Comparison of ENCODE assay signal across 8 mouse cellular contexts in genomic region chr16:13819394-13819743, GRCm38 (mm10). TPM values are rescaled to one million over a fixed set of nuclear protein-coding genes. Genes with fewer than 3 reads are reported as not detected.
DNase-seq lines count a peak whose midpoint lies in the region; ATAC-seq lines count a peak whose summit lies in the region.

No protein-coding gene starts in this region.

- ATAC-seq in lung, embryonic 16.5 days (ENCODE audit: low read depth) = peak; percentile 46
- ATAC-seq in embryonic facial prominence, embryonic 15.5 days (ENCODE audit: insufficient number of reproducible peaks, low FRiP score, low TSS enrichment, low read depth) = peak; percentile 51
- ATAC-seq in neutrophil, adult 5-6 weeks (ENCODE audit: extremely low read depth, insufficient number of reproducible peaks, low FRiP score, poor library complexity, severe bottlenecking) = peak; percentile 4; the same call in 1 of the 2 replicates

- H3K4me1 ChIP-seq in lung, embryonic 16.5 days (replicated peaks; ENCODE audit: control insufficient read depth, insufficient read depth, low read length) = peaks cover 13% of the 10 kb centered on the region
- H3K4me1 ChIP-seq in embryonic facial prominence, embryonic 15.5 days = peaks cover 25% of the 10 kb centered on the region
- peaks cover 17% of the 10 kb centered on the region for H3K4me1 ChIP-seq in limb, embryonic 10.5 days

- no peak for DNase-seq in lung, adult 18-20 months
- no peak for DNase-seq in limb, embryonic 10.5 days (ENCODE audit: low spot score)
- no peak for DNase-seq in gastrocnemius, postnatal 14 days
- no peak for DNase-seq in kidney, postnatal 36 days
- DNase-seq in kidney, postnatal 10 days = no peak

- H3K9ac ChIP-seq in lung, embryonic 16.5 days (ENCODE audit: low read length) = peak overlapping the region; percentile 94
- H3K9ac ChIP-seq in embryonic facial prominence, embryonic 15.5 days = peak overlapping the region; percentile 85

- 0 out of 2 replicates have a peak, but pooled peaks cover 2% of the 10 kb centered on the region for H3K36me3 ChIP-seq in lung, embryonic 16.5 days (ENCODE audit: control insufficient read depth, insufficient read depth, low read length)
- H3K36me3 ChIP-seq in embryonic facial prominence, embryonic 15.5 days = peaks cover 16% of the 10 kb centered on the region
- peaks cover 35% of the 10 kb centered on the region for H3K36me3 ChIP-seq in limb, embryonic 10.5 days

- no peaks in the 10 kb centered on the region for H3K27me3 ChIP-seq in lung, embryonic 16.5 days (ENCODE audit: control insufficient read depth, insufficient read depth, low read depth, low read length)
- no peaks in the 10 kb centered on the region for H3K27me3 ChIP-seq in embryonic facial prominence, embryonic 15.5 days
- no peaks in the 10 kb centered on the region for H3K27me3 ChIP-seq in limb, embryonic 10.5 days (ENCODE audit: low read depth, poor library complexity, severe bottlenecking)

- intact Hi-C loops in gastrocnemius, postnatal 14 days (cut with DNase I; ENCODE audit: low total_unique reads) = no loop called here

- 0% methylated on average over 36 of the region's 36 CpGs for WGBS in lung, embryonic 16.5 days
- under 1% methylated on average over 36 of the region's 36 CpGs for WGBS in embryonic facial prominence, embryonic 15.5 days
- WGBS in limb, embryonic 10.5 days = under 1% methylated on average over 36 of the region's 36 CpGs

- peak overlapping the region; percentile 90 for H3K4me3 ChIP-seq in lung, embryonic 16.5 days (ENCODE audit: low read length)
- peak overlapping the region; percentile 88 for H3K4me3 ChIP-seq in embryonic facial prominence, embryonic 15.5 days (replicated peaks)
- peak overlapping the region; percentile 79 for H3K4me3 ChIP-seq in limb, embryonic 10.5 days

- peak overlapping the region; percentile 85 for H3K27ac ChIP-seq in lung, embryonic 16.5 days (ENCODE audit: low read length)
- peak overlapping the region; percentile 97 for H3K27ac ChIP-seq in embryonic facial prominence, embryonic 15.5 days (replicated peaks)
- H3K27ac ChIP-seq in limb, embryonic 10.5 days = peak overlapping the region; percentile 94

- H3K4me2 ChIP-seq in lung, embryonic 16.5 days (ENCODE audit: low read depth, low read length) = peak overlapping the region; percentile 68
- peak overlapping the region; percentile 53 for H3K4me2 ChIP-seq in embryonic facial prominence, embryonic 15.5 days (replicated peaks)

- H3K9me3 ChIP-seq in lung, embryonic 16.5 days (ENCODE audit: control insufficient read depth, low read length) = no peaks in the 10 kb centered on the region
- H3K9me3 ChIP-seq in embryonic facial prominence, embryonic 15.5 days (replicated peaks) = no peaks in the 10 kb centered on the region
- no peaks in the 10 kb centered on the region for H3K9me3 ChIP-seq in limb, embryonic 10.5 days (replicated peaks)

RNA-seq across cellular contexts. Expression of gene Ntan1, which starts 0.7 kb away (rescaled TPM):
- polyA plus RNA-seq in lung, embryonic 16.5 days (2015; fragmentation: Nextera tagmentation; extraction: Ambion mirVana) = 163 and 166 TPM in 2 replicates
- 187 and 201 TPM in 2 replicates for polyA plus RNA-seq in embryonic facial prominence, embryonic 15.5 days (2015; fragmentation: Nextera tagmentation; extraction: Ambion mirVana)
- polyA plus RNA-seq in limb, embryonic 10.5 days (2016; fragmentation: Nextera tagmentation; extraction: Ambion mirVana) = 110 and 144 TPM in 2 replicates
- 55.7 and 61.1 TPM in 2 replicates for total RNA-seq in neutrophil, adult 5-6 weeks (2017)
- 10 to 100 TPM; 34.1 to 38.6 TPM for total RNA-seq in gastrocnemius, postnatal 14 days (2021)

RNA-seq across cellular contexts. Expression of gene Rrn3, which starts 38.9 kb away (rescaled TPM):
- polyA plus RNA-seq in lung, embryonic 16.5 days (2015; fragmentation: Nextera tagmentation; extraction: Ambion mirVana) = 52.5 and 56.0 TPM in 2 replicates
- 59.5 and 59.6 TPM in 2 replicates for polyA plus RNA-seq in embryonic facial prominence, embryonic 15.5 days (2015; fragmentation: Nextera tagmentation; extraction: Ambion mirVana)
- polyA plus RNA-seq in limb, embryonic 10.5 days (2016; fragmentation: Nextera tagmentation; extraction: Ambion mirVana) = 89.8 and 92.9 TPM in 2 replicates
- total RNA-seq in neutrophil, adult 5-6 weeks (2017) = 21.5 and 23.9 TPM in 2 replicates
- total RNA-seq in gastrocnemius, postnatal 14 days (2021) = 10 to 100 TPM; 25.1 to 26.6 TPM
